Mouse (Mus musculus): ENCODE data around the gene Emc9.

The Emc9 gene

GRCm38 (mm10) chr14:55584702-55585565 is at the start of gene Emc9:
Gene Emc9 (minus strand): TSS chr14:55585302.
- in situ Hi-C loops (cut with MboI): no loop called here

- in situ Hi-C loops (cut with MboI): no loop called here
These were observed 44.2 kb upstream of the Emc9 start for GRCm38 (mm10) chr14:55629312-55629711.

- in situ Hi-C loops (cut with MboI): no loop called here
These were observed 43.1 kb upstream of the Emc9 start for GRCm38 (mm10) chr14:55628077-55628827.

- in situ Hi-C loops (cut with MboI): no loop called here
These were observed 33.5 kb upstream of the Emc9 start for GRCm38 (mm10) chr14:55618486-55619195.

- in situ Hi-C loops (cut with MboI): no loop called here
These were observed 32.7 kb upstream of the Emc9 start, which contains the start of gene Rec8 for GRCm38 (mm10) chr14:55617822-55618221. Gene Rec8 (plus strand): TSS chr14:55618037.

- in situ Hi-C loops (cut with MboI): no loop called here
These were observed 31.7 kb upstream of the Emc9 start for GRCm38 (mm10) chr14:55616844-55617243.

GRCm38 (mm10) chr14:55615876-55616275 is 30.8 kb upstream of the Emc9 start:
- in situ Hi-C loops (cut with MboI): no loop called here

GRCm38 (mm10) chr14:55614565-55615178 is 29.6 kb upstream of the Emc9 start:
- in situ Hi-C loops (cut with MboI): no loop called here

- in situ Hi-C loops (cut with MboI): no loop called here
These were observed 28.2 kb upstream of the Emc9 start for GRCm38 (mm10) chr14:55613346-55613745.

GRCm38 (mm10) chr14:55608339-55608738 is 23.2 kb upstream of the Emc9 start:
- in situ Hi-C loops (cut with MboI): no loop called here

- in situ Hi-C loops (cut with MboI): no loop called here
These were observed 20.8 kb upstream of the Emc9 start for GRCm38 (mm10) chr14:55605743-55606459.

GRCm38 (mm10) chr14:55604823-55605222 is 19.7 kb upstream of the Emc9 start:
- in situ Hi-C loops (cut with MboI): no loop called here

GRCm38 (mm10) chr14:55603633-55604576 is 18.8 kb upstream of the Emc9 start:
- in situ Hi-C loops (cut with MboI): no loop called here

- in situ Hi-C loops (cut with MboI): no loop called here
These were observed 18.1 kb upstream of the Emc9 start, which contains the start of gene Irf9 for GRCm38 (mm10) chr14:55603271-55603632. Gene Irf9 (plus strand): TSS chr14:55603571.

- in situ Hi-C loops (cut with MboI): no loop called here
These were observed 13.7 kb upstream of the Emc9 start for GRCm38 (mm10) chr14:55598521-55599390.

GRCm38 (mm10) chr14:55596036-55596690 is 11.1 kb upstream of the Emc9 start:
- in situ Hi-C loops (cut with MboI): no loop called here

GRCm38 (mm10) chr14:55592226-55592625 is 7.1 kb upstream of the Emc9 start:
- in situ Hi-C loops (cut with MboI): no loop called here

GRCm38 (mm10) chr14:55591331-55591891 is 6.3 kb upstream of the Emc9 start, which contains the start of gene Rnf31:
Gene Rnf31 (plus strand): TSS chr14:55591708.
- in situ Hi-C loops (cut with MboI): no loop called here

Data from mature B cell (primary cell).